Mouse (Mus musculus) forebrain, embryonic 15.5 days (tissue): Measurements from ENCODE around the gene Tmem131. TPM values are rescaled to one million over a fixed set of nuclear protein-coding genes. Genes with fewer than 3 reads are reported as not detected.

Experiments
- ATAC-seq: fragments of 200-750 bp; cut with Nextera tagmentation; replicated peaks from 2 replicates; pipeline ENCODE4 v1.8.0; 2017; ENCODE audit warnings: mild to moderate bottlenecking, moderate TSS enrichment, moderate library complexity
- H3K27ac ChIP-seq: fragments of 300-500 bp; sonication (generic); replicated peaks from 2 replicates; pipeline ENCODE4 v1.5.1; 2015; ENCODE audit warnings: mild to moderate bottlenecking, inconsistent platforms
- H3K27me3 ChIP-seq: fragments of 300-500 bp; sonication (generic); 2 replicates; pipeline ENCODE4 v1.6.1; 2015; ENCODE audit warnings: inconsistent platforms
- H3K36me3 ChIP-seq: fragments of 300-500 bp; sonication (generic); 2 replicates; pipeline ENCODE4 v1.6.1; 2015; ENCODE audit warnings: mild to moderate bottlenecking, inconsistent platforms
- H3K4me1 ChIP-seq: fragments of 300-500 bp; sonication (generic); 2 replicates; pipeline ENCODE4 v1.6.1; 2015; ENCODE audit warnings: inconsistent platforms
- H3K4me2 ChIP-seq: fragments of 300-500 bp; sonication (generic); replicated peaks from 2 replicates; pipeline ENCODE4 v1.6.1; 2015; ENCODE audit warnings: mild to moderate bottlenecking, inconsistent platforms
- H3K4me3 ChIP-seq: fragments of 300-500 bp; sonication (generic); 2 replicates; pipeline ENCODE4 v1.5.1; 2015; ENCODE audit warnings: mild to moderate bottlenecking, inconsistent platforms
- H3K9ac ChIP-seq: fragments of 300-500 bp; sonication (generic); replicated peaks from 2 replicates; pipeline ENCODE4 v1.6.1; 2015; ENCODE audit warnings: mild to moderate bottlenecking, inconsistent platforms
- H3K9me3 ChIP-seq: fragments of 300-500 bp; sonication (generic); 2 replicates; pipeline ENCODE4 v1.6.1; 2016; ENCODE audit warnings: inconsistent platforms
- WGBS: fragments of 180-500 bp; shearing (Covaris S2); methylation state at CpG from one replicate; pipeline ENCODE4 v1.1.7; 2015; ENCODE audit warnings: mixed read lengths; 5-methylcytosine and 5-hydroxymethylcytosine counted together
- polyA plus RNA-seq: library from polyadenylated mRNA; unstranded; fragments of >200 nt; fragmentation: Nextera tagmentation; extraction: Ambion mirVana; gene quantifications from 2 replicates; pipeline ENCODE4 v1.2.1, GENCODE M21; 2015

Gene Tmem131
- polyA plus RNA-seq, 1 experiment from 2014 or later = 13.0 TPM

GRCm38 (mm10) chr1:36807782-36808565 is 135.5 kb downstream of the Tmem131 start:
- no peaks in the 10 kb centered on the region for H3K9me3 ChIP-seq
- no peak overlapping the region for H3K4me3 ChIP-seq
- WGBS = 93% methylated on average over 14 of the region's 14 CpGs
- H3K4me2 ChIP-seq = no peak overlapping the region
- no peaks in the 10 kb centered on the region for H3K4me1 ChIP-seq
- no peak overlapping the region for H3K9ac ChIP-seq
- peaks cover 76% of the 10 kb centered on the region for H3K36me3 ChIP-seq
- H3K27me3 ChIP-seq = no peaks in the 10 kb centered on the region
- no peak overlapping the region for H3K27ac ChIP-seq
- no peak for ATAC-seq

GRCm38 (mm10) chr1:36807086-36807485 is 136.4 kb downstream of the Tmem131 start:
- Histone ChIP-seq H3K4me2 (no peak overlapping the region), H3K36me3 (peaks cover 80% of the 10 kb centered on the region), H3K9ac (no peak overlapping the region), H3K27ac (no peak overlapping the region), H3K4me3 (no peak overlapping the region), H3K9me3 (no peaks in the 10 kb centered on the region), H3K4me1 (no peaks in the 10 kb centered on the region), H3K27me3 (no peaks in the 10 kb centered on the region)
- 96% methylated on average over 1 of the region's 1 CpGs for WGBS
- ATAC-seq = no peak

GRCm38 (mm10) chr1:36806181-36806905 is 137.1 kb downstream of the Tmem131 start:
- no peaks in the 10 kb centered on the region for H3K9me3 ChIP-seq
- no peak for ATAC-seq
- no peaks in the 10 kb centered on the region for H3K27me3 ChIP-seq
- H3K36me3 ChIP-seq = peaks cover 79% of the 10 kb centered on the region
- H3K4me1 ChIP-seq = no peaks in the 10 kb centered on the region
- 97% methylated on average over 7 of the region's 7 CpGs for WGBS
- no peak overlapping the region for H3K27ac ChIP-seq
- H3K4me2 ChIP-seq = no peak overlapping the region
- H3K4me3 ChIP-seq = no peak overlapping the region
- no peak overlapping the region for H3K9ac ChIP-seq

GRCm38 (mm10) chr1:36804833-36805232 is 138.6 kb downstream of the Tmem131 start:
- Histone ChIP-seq H3K36me3 (peaks cover 75% of the 10 kb centered on the region), H3K27me3 (no peaks in the 10 kb centered on the region), H3K9me3 (no peaks in the 10 kb centered on the region), H3K4me2 (no peak overlapping the region), H3K9ac (no peak overlapping the region), H3K4me1 (no peaks in the 10 kb centered on the region), H3K4me3 (no peak overlapping the region), H3K27ac (no peak overlapping the region)
- 93% methylated on average over 4 of the region's 4 CpGs for WGBS
- ATAC-seq = no peak

DNA sequence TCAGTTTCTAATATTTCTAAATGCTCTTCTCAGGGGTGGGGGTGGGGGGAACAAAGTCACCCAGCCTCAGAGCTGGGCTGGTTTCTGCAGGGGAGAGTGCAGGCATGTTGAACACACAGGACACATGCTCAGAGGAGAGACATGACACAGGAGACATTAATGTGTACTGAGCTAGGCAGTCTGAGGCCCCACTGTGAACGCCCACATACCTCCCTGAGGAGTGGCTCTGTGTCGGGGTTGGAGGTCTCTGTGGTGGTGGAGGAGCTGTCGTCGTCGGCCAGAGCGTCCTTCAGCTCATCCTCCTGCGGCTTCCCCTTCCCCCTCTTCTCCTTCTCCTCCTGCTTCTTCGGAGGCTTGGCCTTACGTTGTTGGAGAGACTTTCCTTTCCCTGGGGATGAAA is 139.2 kb downstream of the Tmem131 start:
- WGBS = 88% methylated on average over 9 of the region's 9 CpGs
- no peaks in the 10 kb centered on the region for H3K27me3 ChIP-seq
- H3K9me3 ChIP-seq = no peaks in the 10 kb centered on the region
- H3K4me1 ChIP-seq = no peaks in the 10 kb centered on the region
- no peak overlapping the region for H3K27ac ChIP-seq
- H3K9ac ChIP-seq = no peak overlapping the region
- H3K4me3 ChIP-seq = no peak overlapping the region
- no peak for ATAC-seq
- no peak overlapping the region for H3K4me2 ChIP-seq
- H3K36me3 ChIP-seq = peaks cover 75% of the 10 kb centered on the region

DNA sequence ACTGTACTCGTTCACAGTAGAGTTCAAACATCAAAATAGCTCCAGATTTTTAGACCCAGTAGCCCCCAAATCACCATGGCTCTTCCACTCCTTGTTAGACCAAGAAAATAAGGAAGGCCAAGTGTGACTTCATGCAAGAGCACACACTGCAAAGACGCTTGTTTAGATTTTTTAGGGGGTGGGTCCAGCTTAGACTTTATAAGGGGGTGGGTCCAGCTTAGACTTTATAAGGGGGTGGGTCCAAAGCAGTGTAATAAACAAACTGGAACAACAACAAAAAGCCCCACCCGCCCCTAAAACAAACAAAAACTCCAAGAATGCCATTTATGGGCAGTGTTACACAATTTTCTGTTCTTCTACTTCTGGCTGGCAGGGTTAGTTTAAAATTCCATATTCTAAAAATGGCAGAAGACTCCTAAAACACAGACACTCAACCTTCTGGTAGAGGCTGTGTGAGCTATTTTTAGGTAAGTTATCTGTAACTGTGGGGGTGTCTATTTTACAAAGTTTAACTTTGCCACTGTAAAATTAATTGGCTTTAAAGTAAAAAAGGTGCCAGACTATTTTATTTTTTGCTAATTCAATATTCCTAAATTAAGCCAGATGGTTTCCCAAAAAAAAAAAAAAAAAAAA is 143.0 kb downstream of the Tmem131 start:
- H3K27ac ChIP-seq = no peak overlapping the region
- no peak overlapping the region for H3K9ac ChIP-seq
- H3K4me1 ChIP-seq = no peaks in the 10 kb centered on the region
- H3K9me3 ChIP-seq = no peaks in the 10 kb centered on the region
- no peak overlapping the region for H3K4me2 ChIP-seq
- no peaks in the 10 kb centered on the region for H3K27me3 ChIP-seq
- H3K4me3 ChIP-seq = no peak overlapping the region
- ATAC-seq = no peak
- 87% methylated on average over 3 of the region's 3 CpGs for WGBS
- peaks cover 80% of the 10 kb centered on the region for H3K36me3 ChIP-seq

DNA sequence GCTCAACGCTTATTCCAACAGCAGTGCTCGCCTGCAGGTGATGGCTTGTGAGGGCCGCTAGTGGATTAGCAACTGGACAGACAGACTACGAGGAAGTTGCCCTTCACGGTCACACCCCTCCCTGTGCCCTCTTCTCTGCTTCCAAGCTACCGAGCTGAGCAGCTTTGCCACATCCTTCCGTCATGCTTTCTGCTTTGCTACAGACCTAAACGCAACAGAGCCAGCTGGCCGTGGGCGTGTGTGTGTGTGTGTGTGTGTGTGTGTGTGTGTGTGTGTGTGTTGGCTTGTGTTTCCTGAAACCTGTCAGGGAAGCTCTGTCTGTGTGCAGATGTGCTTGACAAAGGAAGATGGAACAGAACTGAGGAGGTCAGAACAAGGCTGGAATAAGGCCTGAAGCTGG is 146.0 kb downstream of the Tmem131 start:
- H3K4me3 ChIP-seq = no peak overlapping the region
- no peak overlapping the region for H3K9ac ChIP-seq
- no peak overlapping the region for H3K4me2 ChIP-seq
- 80% methylated on average over 10 of the region's 10 CpGs for WGBS
- ATAC-seq = no peak
- H3K27ac ChIP-seq = no peak overlapping the region
- H3K27me3 ChIP-seq = no peaks in the 10 kb centered on the region
- no peaks in the 10 kb centered on the region for H3K4me1 ChIP-seq
- H3K36me3 ChIP-seq = peaks cover 91% of the 10 kb centered on the region
- no peaks in the 10 kb centered on the region for H3K9me3 ChIP-seq

DNA sequence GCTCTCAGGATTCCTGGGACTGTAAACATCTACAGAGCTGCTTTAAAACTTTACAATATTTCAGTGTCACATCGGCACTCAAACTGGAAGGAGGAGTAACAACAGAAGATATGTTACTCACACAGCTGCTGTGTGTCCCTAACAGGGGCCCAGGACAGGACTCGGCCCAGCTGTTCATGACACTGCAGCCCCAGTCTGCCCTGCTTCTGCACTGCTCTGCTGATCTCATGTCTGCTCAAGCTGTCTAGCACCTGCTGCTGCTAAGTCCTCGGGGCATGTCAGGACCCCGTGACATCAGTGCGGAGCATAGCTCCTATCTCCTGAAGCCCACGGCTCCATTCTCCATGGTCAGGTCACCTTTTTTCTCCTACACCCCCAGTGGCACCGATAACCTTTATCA is 146.8 kb downstream of the Tmem131 start:
- peaks cover 89% of the 10 kb centered on the region for H3K36me3 ChIP-seq
- 90% methylated on average over 7 of the region's 7 CpGs for WGBS

DNA sequence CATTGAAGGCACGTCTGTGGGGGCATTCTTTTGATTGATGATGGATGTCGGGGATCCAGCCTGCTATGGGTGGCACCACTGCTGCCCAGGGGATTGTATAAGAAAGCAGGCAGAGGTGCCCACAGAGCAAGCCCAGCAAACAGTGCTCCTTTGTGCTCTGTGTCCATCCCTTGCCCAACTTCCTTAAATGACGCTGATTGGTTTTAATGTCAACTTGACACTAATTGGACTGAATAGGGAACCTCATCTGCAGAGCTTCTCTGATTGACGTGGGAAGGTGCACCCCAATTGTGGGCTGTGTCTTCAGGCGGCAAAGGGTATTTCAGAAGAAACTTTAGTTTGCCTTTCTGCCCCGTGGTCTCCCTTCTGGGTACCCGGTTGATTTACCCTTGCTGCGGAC is 154.1 kb downstream of the Tmem131 start:
- Histone ChIP-seq H3K4me1 (peaks cover 8% of the 10 kb centered on the region; the same call in 1 of the 2 replicates), H3K36me3 (peaks cover 30% of the 10 kb centered on the region), H3K4me2 (no peak overlapping the region), H3K4me3 (no peak overlapping the region), H3K9ac (no peak overlapping the region), H3K27ac (no peak overlapping the region), H3K9me3 (no peaks in the 10 kb centered on the region), H3K27me3 (no peaks in the 10 kb centered on the region)
- 55% methylated on average over 8 of the region's 8 CpGs for WGBS
- ATAC-seq = no peak

More for the DNA sequence above, 146.8 kb downstream of the Tmem131 start:
- 0 out of 2 replicates have a peak, but pooled peaks have one; percentile 23 for ATAC-seq
- no peak overlapping the region for H3K27ac ChIP-seq
- no peak overlapping the region for H3K4me2 ChIP-seq
- H3K27me3 ChIP-seq = no peaks in the 10 kb centered on the region
- H3K4me1 ChIP-seq = no peaks in the 10 kb centered on the region
- H3K4me3 ChIP-seq = no peak overlapping the region
- no peak overlapping the region for H3K9ac ChIP-seq
- H3K9me3 ChIP-seq = no peaks in the 10 kb centered on the region

DNA sequence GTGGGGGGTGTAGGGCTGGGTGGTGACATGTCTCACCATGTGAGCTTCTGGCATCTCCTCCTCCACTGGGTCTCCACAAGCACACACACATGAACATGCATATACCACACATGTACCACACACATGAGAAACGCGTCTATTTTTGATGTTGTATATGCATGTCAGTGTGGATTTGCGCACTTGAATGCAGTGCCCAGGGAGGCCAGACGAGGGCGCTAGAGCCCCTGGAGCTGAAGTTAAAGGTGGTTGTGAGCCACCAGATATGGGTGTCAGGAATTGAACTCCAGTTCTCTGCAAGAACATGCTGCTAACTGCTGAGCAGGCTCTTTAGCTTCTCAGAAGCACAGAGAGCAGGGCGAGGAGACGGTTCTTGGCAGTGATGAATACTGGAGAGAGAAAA is 157.1 kb downstream of the Tmem131 start:
- no peak overlapping the region for H3K9ac ChIP-seq
- H3K4me2 ChIP-seq = no peak overlapping the region
- H3K27me3 ChIP-seq = no peaks in the 10 kb centered on the region
- H3K4me3 ChIP-seq = no peak overlapping the region
- H3K9me3 ChIP-seq = no peaks in the 10 kb centered on the region
- H3K4me1 ChIP-seq = peaks cover 8% of the 10 kb centered on the region; the same call in 1 of the 2 replicates
- peaks cover 4% of the 10 kb centered on the region for H3K36me3 ChIP-seq
- ATAC-seq = no peak
- no peak overlapping the region for H3K27ac ChIP-seq
- WGBS = 93% methylated on average over 7 of the region's 7 CpGs

DNA sequence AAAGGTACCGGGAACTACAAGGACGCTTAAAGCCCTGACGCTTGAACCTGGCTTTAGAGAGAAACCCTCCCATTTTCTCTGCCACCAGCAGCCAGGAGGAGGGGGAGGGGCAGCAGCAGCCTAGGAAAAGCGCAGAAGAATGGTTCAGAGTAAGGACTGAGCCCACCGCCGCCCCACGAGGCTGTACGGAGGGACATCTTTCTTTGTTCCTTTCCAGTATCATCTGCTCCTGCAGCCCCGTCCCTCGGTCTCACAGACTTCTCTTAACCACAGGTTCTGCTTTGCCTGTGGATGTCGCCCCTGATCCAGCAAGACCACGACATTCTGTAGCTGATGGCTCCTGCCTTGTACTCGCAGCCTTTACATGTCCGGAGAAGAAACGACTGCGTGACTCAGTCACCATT is 158.2 kb downstream of the Tmem131 start:
- Histone ChIP-seq H3K4me1 (peaks cover 8% of the 10 kb centered on the region; the same call in 1 of the 2 replicates), H3K27ac (peak overlapping the region; percentile 84), H3K4me2 (peak overlapping the region; percentile 93), H3K27me3 (no peaks in the 10 kb centered on the region), H3K9ac (peak overlapping the region; percentile 76), H3K9me3 (no peaks in the 10 kb centered on the region), H3K36me3 (no peaks in the 10 kb centered on the region), H3K4me3 (peak overlapping the region; percentile 52)
- ATAC-seq = peak; percentile 64
- under 1% methylated on average over 16 of the region's 16 CpGs for whole genome bisulfite sequencing
